22 mouse cellular contexts compared by ENCODE assay signal in genomic region chr17:42822787-42823186, GRCm38 (mm10). TPM values are rescaled to one million over a fixed set of nuclear protein-coding genes. Genes with fewer than 3 reads are reported as not detected.
DNase-seq lines count a peak whose midpoint lies in the region; ATAC-seq lines count a peak whose summit lies in the region.
"Had no signal": no experiment of that assay in that cellular context is flagged by ENCODE, and none has a peak within 500 bp of the region (broad histone marks: within the 10 kb centered on the region; RNA-seq: fewer than 3 reads in every experiment).

No protein-coding gene starts in this region.

- no peak for ATAC-seq in heart, embryonic 11.5 days (replicated peaks; ENCODE audit: insufficient number of reproducible peaks, low FRiP score, low TSS enrichment)
- ATAC-seq: forebrain, embryonic 16.5 days; liver, embryonic 12.5 days had no signal

- 53% methylated on average over 8 of the region's 8 CpGs for WGBS in heart, embryonic 11.5 days (ENCODE audit: insufficient replicate concordance)

- no peaks in the 10 kb centered on the region for H3K4me1 ChIP-seq in heart, embryonic 11.5 days (ENCODE audit: control insufficient read depth, insufficient read depth, low read length)
- H3K4me1 ChIP-seq: embryonic facial prominence, embryonic 12.5 days; hindbrain, embryonic 10.5 days; liver, embryonic 12.5 days; midbrain, embryonic 10.5 days; neural tube, embryonic 15.5 days had no signal

- no peaks in the 10 kb centered on the region for H3K9me3 ChIP-seq in heart, embryonic 11.5 days (replicated peaks; ENCODE audit: control insufficient read depth, low read length)
- H3K9me3 ChIP-seq: embryonic facial prominence, embryonic 12.5 days; hindbrain, embryonic 10.5 days; liver, embryonic 12.5 days; midbrain, embryonic 10.5 days; neural tube, embryonic 15.5 days had no signal

- no peaks in the 10 kb centered on the region for H3K27me3 ChIP-seq in heart, embryonic 11.5 days (ENCODE audit: control insufficient read depth, insufficient read depth, low read length)
- H3K27me3 ChIP-seq: embryonic facial prominence, embryonic 12.5 days; liver, embryonic 12.5 days; neural tube, embryonic 15.5 days had no signal

- H3K4me2 ChIP-seq in heart, embryonic 11.5 days, result peak overlapping the region; percentile 0; the same call in 1 of the 2 replicates
- H3K4me2 ChIP-seq: embryonic facial prominence, embryonic 12.5 days; liver, embryonic 12.5 days; lung, embryonic 14.5 days; neural tube, embryonic 15.5 days had no signal

- no peak overlapping the region for H3K4me3 ChIP-seq in heart, embryonic 11.5 days (ENCODE audit: low read depth, low read length)
- H3K4me3 ChIP-seq: embryonic facial prominence, embryonic 12.5 days; hindbrain, embryonic 10.5 days; liver, embryonic 12.5 days; midbrain, embryonic 10.5 days; myocyte; neural tube, embryonic 15.5 days had no signal

- intact Hi-C loops in heart, postnatal 25 days (cut with DNase I), result no loop called here
- intact Hi-C loops in left cerebral cortex, postnatal 4 days (cut with DNase I), result no loop called here

- no peak overlapping the region for H3K9ac ChIP-seq in heart, embryonic 11.5 days (ENCODE audit: low read depth, low read length)
- H3K9ac ChIP-seq: embryonic facial prominence, embryonic 12.5 days; liver, embryonic 12.5 days; lung, embryonic 14.5 days; neural tube, embryonic 15.5 days had no signal

- DNase-seq in heart, postnatal 25 days (ENCODE audit: low spot score), result no peak
- peak; percentile 27 for DNase-seq in left cerebral cortex, adult 11 months (ENCODE audit: low spot score)
- DNase-seq in left cerebral cortex, postnatal 4 days, result no peak
- peak; percentile 25 to 67 for DNase-seq in frontal cortex, postnatal 36 days (ENCODE audit: low spot score in 2 of 2)
- DNase-seq in right cerebral cortex, postnatal 36 days (ENCODE audit: low spot score in 2 of 2), result peak; percentile 22 to 65
- no peak for DNase-seq in testis, postnatal 10 days (ENCODE audit: low spot score)
- DNase-seq: adrenal gland, postnatal 14 days; cerebellum, adult 2 months; gastrocnemius, postnatal 14 days; kidney, adult 8-10 months; kidney, postnatal 36 days; lung, embryonic 14.5 days; lung, postnatal 4 days; thymus, postnatal 36 days had no signal

- H3K36me3 ChIP-seq in heart, embryonic 11.5 days (ENCODE audit: control insufficient read depth, insufficient read depth, low read length), result peaks cover 4% of the 10 kb centered on the region; the same call in 1 of the 2 replicates

- peak overlapping the region; percentile 32; the same call in 1 of the 2 replicates for H3K27ac ChIP-seq in heart, embryonic 11.5 days (ENCODE audit: low read depth, low read length)
- H3K27ac ChIP-seq: embryonic facial prominence, embryonic 12.5 days; hindbrain, embryonic 10.5 days; liver, embryonic 12.5 days; midbrain, embryonic 10.5 days; neural tube, embryonic 15.5 days had no signal

RNA-seq across cellular contexts. Expression of gene Cd2ap, which starts 53.7 kb away (rescaled TPM):
- polyA plus RNA-seq in heart, embryonic 11.5 days (2014; fragmentation: Nextera tagmentation; extraction: Ambion mirVana), result 17.8 and 20.7 TPM in 2 replicates
- 10 to 100 TPM; 21.4 to 22.4 TPM for total RNA-seq in heart, postnatal 25 days (2021)
- total RNA-seq in left cerebral cortex, postnatal 4 days (2021), result 10 to 100 TPM; 22.7 to 24.9 TPM

Comparison
In these comparisons a context has a peak if more than half of its experiments do, and no peak if none do; other contexts are left out.
1. DNase-seq: peak in left cerebral cortex, adult 11 months (single experiment), frontal cortex, postnatal 36 days (2 of 2) and right cerebral cortex, postnatal 36 days (2 of 2); none in heart, postnatal 25 days (single experiment), left cerebral cortex, postnatal 4 days (single experiment) and testis, postnatal 10 days (single experiment).